Mouse (Mus musculus) cerebellum, postnatal 10 days (tissue): Measurements from ENCODE around the gene Eif2d.
A peak's percentile ranks its signal among the peaks of the same experiment; 100 is the strongest.
"Not testable (repeated sequence)": the region's sequence is repeated elsewhere in the genome, so short reads cannot be mapped to it uniquely, and the experiment has no call there.

Source experiments
- DNase-seq, 2 experiments: peaks; one replicate each; pipeline ENCODE4 v3.0.0; 2021; ENCODE audit warnings: mixed read lengths in 2 of 2

Gene Eif2d

DNA sequence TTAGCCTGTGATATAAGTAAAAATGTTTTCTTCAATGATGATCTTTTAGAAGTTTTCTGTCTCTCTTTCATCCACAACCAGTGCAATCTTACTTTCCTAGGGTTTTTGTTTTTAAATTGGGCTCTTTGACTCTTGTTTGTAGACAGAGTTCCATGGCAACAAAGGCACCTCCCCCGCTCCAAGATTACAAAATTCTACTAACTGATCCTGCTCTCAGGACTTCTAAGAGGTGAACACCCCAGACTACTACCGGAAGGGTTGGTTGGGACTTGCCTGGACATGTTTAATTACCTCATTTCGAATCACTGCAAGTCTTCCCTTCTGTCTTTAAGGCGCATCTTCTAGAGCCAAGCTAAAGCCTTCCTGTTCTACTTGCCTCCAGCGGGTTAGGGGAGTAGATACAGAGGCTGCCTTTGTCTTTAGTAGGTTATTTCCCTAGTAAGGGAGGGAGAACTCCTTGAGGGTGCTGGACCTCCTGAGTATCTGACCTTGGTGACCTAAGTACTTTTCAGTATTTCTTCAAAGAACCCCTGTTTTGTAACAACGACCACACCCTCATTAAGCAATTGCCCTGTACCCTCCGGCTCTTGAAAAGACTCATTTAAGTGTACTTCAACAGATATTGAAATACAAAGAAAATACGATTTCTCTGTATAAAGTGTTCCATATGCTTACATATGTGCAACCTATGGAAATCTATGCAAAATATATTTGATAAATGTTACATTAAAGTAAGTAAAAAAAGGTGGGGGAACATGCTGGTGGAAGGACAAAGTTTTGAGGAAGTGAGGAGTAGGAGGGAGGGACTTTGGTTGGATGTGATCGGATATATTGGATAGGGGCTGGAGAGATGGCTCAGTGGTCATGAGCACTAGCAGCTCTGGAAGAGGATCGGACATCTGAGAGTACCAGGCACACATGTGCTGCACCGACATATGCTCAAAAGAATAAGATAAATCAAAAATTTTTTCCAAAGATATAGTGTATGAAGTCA, 13.6 kb upstream of the Eif2d start:
- DNase-seq = no peak

DNA sequence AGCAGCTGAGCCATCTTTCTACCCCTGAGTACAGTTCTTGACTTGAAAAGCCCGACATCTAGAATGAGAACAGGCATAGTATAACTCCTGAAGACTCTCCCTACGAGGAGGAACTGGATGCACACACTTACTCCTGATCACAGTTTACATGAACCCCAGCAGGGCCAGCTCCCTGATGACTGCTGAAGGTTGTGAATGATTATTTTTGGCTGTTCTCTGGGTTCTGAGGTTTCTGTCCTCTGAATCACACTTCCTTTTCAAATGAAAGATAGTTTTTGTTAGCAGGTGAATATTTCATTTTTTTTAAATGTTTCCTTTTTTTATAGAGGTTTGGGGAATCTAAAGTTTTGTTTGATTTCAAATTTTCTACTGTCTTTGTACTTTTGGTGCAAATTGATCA, 11.5 kb upstream of the Eif2d start:
- no peak for DNase-seq

DNA sequence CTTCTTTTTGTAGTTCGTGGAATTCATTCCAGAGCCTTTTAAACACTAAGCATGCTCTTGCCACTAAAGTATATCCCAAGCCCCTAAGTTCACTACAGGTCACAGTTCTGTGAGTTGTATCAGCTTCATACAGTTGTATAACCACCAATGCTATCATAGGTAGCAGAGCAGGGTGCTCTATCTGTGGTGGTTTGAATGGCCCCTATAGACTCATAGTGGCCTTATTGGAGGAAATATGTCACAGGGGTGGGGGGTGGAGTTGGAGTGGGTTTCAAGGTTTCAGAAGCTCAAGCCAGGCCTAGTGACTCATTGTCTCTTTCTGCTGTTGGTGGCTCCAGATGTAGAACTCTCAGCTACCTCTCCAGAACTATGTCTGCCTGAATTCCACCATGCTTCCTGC, 10.5 kb upstream of the Eif2d start:
- no peak for DNase-seq

DNA sequence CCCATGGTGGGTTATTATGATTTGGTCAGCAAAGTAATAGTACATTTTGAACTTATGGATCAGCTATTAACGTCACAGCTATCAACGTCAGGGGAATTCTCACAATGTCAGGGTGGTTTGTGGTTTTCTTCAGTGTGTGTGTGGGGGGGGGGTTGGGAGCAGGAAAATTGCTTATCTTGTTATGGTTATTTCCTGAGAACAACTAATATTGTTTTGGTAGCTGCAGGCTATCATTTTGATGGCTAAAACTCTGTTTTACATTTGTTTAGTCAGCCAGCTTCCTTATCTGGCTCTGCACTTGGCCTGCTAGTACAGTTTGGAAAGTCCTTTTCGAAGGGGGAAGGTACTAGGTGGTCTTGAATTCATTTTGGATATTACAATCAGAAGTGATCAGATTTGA, 7.8 kb upstream of the Eif2d start:
- not testable (repeated sequence) for DNase-seq

DNA sequence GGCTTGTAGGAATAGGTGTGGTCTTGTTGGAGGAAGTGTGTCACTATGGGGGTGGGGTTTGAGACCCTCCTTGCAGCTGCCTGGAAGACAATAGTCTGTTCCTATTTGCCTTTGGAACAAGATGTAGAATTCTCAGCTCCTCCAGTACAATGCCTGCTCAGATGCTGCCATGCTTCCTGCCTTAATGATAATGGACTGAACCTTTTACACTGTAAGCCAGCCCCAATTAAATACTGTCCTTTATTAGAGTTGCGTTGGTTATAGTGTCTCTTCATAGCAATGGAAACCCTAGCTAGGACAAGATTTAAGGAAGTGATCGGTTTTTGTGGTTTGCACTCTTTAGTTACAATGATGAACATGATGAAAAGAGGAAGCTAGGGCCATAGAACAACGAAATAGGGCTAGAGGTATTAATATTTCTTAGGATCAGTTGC, 6.8 kb upstream of the Eif2d start:
- no peak for DNase-seq

DNA sequence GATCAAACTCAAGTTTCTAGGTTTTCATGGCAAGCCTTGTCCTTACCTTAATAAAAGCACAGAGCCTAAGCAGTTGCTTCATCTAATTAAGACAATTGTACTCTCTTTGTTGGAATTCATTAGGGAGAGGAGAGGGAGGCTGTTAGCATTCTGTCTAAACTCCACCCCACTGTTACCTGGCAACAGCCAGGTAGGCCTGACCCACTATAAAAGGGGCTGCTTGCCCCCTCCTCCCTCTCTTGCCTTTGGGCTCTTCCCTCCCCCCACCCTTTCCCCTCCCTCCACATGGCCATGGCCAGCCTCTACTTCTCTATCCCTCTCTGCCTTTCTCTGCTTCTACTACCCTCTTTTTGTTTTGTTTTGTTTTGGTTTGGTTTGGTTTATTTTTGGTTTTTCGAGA, 3.5 kb upstream of the Eif2d start:
- DNase-seq = no peak

DNA sequence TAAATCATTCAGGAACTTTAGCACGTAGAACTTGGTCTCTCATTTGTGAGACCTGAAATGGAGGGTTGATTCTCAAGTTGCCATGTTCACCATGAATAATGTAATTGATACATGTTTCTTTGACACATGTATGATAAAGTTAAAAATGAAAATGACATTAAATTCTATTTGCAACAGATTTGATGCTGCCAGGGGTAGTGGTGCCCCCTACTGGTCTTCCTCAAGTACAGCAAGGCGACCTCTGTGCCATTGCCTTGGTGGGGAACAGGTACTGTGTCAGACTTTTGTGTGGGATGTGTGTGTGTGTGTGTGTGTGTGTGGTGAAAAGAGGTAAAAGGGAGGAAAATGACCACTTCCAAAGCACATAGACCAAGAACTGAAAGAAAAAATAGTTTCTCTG, 2.5 kb downstream of the Eif2d start:
- peak; percentile 68 to 75 for DNase-seq

DNA sequence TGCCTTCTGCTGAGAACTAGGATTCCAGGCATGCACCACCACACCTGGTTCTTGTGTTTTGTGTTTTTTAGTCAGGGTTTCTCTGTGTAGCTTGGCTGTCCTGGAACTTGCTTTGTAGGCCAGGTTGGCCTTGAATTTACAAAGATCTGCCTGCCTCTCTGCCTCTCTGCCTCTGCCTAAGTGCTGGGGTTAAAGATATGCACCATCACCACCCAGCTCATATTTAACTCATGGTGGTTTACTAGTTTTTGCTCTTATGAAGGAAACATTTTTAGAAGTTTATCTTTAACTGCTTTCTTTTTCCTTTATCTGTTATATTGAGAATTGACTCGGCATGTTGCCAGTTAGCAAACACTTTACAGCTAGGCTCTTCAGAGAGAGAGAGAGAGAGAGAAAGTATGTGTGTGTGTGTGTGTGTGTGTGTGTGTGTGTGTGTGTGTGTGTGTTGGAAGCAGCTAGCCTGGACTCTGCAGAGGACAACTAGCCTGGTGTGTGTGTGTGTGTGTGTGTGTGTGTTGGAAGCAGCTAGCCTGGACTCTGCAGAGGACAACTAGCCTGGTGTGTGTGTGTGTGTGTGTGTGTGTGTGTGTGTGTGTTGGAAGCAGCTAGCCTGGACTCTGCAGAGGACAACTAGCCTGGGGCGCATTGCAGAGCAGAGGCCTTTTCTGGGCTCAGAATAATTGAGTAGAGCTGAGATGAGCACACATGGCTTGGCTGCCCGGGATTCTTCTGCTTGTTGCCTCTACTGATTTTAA, 6.8 kb downstream of the Eif2d start:
- DNase-seq = not testable (repeated sequence)

DNA sequence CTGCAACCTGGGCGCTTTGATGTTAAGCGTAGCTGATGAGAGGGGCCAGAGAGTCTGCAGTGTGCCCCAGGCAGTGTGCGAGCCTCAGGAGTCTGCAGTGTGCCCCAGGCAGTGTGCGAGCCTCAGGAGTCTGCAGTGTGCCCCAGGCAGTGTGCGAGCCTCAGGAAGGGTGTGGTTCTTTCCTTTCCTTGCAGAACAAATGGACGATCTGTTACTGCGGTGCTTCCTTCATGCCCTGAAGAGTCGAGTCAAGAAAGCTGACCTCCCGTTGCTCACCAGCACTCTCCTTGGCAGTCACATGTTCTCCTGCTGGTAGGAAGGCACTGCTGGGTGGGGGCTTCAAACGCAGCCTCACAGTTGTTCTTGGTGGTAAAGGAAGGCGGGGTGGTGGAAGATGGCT, 8.1 kb downstream of the Eif2d start:
- DNase-seq = no peak

DNA sequence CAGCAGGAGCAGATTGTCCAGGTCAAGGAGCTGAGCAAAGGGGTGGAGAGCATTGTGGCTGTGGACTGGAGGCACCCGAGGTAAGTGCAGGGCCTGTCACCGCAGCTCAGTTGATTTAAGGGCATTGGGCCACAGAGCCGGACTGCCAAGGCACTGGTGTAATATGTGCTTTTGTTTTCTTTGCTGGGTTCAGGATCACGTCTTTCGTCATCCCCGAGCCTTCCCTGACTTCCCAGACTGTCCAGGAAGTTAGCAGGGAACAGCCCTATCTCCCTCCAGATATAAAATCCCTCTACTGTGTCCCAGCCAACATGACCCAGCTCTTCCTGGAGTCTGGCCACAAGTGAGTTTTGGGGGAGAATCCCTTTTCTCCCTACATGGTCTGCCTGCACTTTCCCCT, 11.4 kb downstream of the Eif2d start:
- no peak for DNase-seq

DNA sequence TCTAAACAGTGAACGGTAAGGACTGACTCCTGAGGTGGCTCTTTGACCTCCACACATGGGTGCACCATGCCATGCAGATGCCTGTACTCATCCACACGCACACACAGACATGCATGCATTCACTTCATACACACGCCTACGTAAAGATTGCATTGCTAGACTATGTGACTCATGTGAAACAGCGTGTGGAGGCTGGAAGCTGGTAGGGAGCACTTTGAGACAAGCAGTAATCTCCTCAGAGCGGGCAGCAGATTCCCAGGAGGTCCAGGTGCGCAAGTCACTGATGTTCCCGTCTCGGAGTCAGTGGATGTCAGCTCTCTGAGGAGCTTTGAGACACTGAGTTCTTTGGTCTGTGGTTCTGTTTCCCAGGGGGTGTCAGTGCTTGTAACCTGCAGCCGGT, 14.6 kb downstream of the Eif2d start:
- no peak for DNase-seq

DNA sequence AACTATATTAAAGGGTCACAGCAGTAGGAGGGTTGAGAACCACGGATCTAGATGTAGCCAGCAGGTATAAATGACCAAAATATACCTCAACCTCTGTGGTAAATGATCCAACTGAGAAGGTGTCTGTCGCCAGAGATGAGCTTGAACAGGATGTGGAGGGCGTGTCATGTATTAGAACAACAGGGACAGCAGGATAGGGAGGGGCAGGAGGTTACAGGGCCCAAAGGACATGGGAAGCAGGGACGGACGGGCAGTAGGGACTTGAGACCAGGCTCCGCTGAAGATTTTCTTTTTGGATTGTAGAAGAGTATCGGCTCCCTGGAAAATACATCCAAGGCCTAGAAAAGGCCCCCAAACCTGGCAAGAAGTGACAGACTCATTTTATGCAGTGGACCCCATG, 20.0 kb downstream of the Eif2d start:
- DNase-seq = no peak

DNA sequence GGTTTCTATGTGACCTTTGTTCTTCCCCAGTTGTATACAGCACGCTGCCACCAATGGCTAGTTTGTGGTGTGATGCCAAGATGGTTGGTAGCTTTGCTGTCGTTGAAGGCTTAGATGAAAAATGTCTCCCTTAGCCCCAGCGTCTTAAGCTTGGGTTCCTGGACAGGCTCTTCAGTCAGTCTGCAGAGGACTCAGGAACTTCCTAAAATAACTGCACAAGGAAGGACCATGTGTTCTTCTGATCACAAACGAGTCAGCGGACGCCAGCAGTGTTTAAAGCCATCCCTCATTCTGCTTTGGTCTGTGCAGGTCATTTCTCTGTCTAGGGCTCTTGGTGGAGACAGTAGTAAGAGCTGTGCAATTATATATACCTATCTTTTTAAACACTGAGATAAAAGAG, 20.8 kb downstream of the Eif2d start:
- no peak for DNase-seq

DNA sequence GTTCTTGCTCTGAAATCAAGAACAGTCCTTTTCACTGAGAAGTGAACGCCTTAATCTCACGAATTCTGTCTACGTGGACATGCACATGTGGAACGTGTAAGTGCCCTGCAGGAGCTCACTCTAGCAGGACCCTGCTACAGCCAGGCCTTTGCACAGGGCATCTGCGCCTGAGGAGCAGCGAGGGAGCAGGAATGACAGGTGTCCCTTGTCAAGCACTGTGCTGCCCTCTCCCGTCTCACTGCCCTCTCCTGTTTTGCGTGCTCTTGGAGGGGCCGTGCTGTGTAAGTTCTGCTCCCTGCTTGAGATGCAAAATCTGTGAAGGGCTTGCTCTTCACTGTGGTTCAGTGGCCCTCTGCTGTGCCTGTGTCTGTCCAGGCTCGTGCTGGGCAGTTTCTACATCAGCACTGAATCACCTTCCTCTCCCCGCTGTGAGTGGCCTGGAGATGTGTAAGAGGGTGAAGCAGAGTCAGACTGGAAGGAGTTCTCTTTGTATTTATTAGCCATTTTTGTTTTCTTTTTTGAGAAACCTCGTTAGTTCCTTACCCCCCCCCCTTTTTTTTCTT, 21.4 kb downstream of the Eif2d start:
- DNase-seq = no peak

DNA sequence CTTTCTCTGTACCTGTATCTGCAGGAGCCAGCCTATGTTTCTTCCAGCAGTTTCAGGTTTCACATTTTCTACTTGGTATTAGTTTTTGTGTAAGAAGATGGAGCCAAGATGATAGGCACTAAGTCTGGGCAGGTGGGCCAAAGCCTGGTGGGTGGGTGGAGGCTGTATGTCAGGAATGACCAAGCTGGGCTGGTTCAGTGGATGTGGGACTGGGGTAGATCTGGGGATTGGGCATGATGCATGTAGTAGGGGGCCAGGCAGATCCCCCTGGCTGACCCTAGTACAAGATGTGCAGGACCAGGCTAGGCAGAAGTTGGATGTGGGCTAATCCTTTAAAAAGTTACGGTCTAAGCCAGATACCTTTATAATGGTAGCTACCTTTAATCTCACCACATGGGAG, 22.2 kb downstream of the Eif2d start:
- DNase-seq = no peak

DNA sequence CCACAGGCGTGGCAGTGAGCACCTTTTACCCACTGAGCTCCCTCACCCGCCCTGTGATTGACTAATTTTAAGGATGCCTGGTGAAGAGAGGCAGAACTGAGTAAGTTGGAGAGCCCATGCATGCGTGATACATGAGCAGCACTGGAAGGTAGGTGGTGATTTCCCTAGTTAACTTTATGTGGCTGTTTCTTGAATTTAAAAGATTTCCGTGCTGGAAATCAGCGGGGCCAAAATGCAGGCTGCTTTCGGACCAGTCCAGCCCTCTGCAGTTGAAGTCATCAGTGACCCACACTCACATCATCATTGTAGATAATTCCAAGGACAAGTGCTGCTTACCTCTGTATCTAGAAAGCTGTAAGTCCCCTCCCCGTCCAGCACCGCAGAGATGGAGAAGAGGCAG, 22.8 kb downstream of the Eif2d start:
- no peak for DNase-seq

DNA sequence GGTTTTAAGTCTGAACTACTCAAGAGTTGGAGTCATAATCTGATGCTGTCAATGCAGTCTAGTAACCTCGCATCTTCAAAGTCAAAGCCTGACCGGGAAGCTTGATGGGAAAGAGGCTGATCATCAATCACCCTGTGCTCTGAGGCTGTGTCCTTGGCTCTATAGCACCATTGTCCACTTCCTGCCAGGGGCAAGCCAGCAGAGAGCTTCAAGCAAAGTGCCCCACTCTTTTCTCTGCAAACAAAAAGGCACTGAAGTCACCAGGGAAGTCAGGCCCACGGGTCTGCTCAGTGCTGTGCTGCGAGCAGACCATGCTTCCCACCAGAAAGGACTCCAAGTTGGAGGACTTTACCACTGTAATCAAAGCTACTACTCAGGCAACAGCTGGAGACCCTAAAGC, 24.3 kb downstream of the Eif2d start:
- no peak for DNase-seq

DNA sequence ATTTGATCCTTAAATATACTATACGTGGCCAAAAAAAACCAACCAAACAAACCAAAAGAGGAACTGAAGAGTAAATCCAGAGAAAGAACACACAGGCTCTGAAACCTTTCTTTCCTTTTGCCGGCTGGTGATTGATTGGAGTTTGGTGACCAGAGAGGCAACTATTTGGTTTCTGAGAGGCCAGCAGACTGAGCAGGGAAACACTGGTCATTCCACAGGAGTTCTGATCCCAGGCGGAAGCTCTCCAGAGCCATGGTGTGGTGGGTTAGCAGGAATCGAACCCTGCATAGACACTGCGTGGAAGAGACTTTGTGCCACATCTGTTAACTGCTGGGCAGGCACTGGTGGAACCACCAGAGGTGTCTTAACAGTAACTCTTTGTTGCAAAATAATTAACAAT, 25.1 kb downstream of the Eif2d start:
- DNase-seq = no peak

DNA sequence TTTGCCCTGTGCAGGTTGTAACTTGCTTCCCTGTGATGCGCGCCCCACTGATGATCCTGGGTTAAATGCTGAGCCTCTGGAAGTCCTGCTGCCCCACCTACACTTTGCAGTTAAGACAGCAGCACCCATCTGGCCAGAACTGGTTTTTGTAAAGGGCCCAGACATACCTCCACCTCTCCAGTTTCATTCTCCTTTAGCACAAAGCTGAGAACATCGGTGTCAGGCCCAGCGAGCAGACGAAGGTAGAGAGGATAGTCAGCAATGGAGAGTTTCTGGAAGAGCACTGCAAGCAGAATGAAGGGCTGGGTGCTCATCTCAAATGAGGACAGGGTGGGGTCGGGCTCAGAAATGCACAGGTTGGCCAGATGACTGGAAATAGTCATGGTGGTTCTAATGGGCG, 27.4 kb downstream of the Eif2d start:
- no peak for DNase-seq

DNA sequence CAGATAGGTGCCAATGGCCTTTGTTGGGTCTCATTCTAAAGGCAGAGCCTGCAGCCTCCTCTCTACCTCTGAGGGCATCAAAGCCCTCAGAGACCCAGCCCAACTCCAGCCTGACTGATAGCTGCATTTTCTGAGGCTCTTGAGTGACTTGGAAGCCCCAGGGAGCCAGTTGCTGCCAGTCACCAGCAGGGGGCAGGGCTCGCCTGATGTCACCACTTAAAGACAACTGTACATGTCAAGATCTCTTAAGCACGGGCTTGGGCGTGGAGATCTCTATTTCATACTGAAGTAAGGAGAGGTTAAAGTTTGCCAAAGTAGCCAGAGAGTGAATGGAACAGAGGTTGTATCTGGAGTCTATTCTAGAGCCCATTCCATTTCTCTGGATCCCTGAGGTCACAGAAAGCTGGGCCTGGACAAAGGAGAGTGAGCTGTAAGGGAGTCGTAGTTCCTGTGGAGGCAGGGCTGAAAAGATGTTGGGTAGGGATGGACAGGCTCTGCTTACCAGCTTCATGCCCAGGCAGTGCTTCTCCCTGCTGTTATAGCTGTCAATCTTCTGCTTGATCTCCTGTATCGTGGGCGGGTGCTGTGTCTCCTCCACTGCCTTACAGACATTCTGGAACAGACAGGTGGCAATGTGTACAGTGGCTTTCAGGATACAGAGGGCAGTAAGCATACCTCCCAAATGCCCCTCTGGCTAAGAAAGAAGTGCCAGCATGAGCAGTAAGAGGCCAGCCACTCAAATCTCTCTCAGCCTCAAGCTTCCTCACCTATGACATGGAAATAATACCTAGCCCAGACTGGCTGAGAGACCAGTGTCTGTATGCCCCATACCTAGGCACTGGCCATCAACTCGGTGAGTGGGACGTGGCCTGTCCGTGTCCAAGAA, 28.9 kb downstream of the Eif2d start:
- peak; percentile 88 to 91 for DNase-seq

DNA sequence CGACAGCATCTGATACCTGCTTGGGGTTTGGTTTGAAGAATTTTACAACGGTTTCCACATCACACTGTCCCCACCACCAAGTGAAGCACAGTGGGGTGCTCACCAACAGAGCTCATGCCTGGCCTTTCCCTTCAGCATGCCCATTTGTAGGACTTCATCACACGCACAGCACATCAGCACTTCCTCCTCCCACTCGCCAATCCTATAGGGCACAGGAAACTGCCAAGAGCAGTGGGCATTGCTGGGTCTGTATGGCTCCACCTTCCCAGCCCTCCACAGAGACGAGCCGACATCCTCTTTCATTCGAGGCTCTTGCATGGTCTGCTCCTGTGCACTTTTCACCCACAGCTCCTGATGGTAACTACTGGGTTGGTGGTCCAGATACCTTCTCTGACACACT, 30.2 kb downstream of the Eif2d start:
- DNase-seq = no peak

DNA sequence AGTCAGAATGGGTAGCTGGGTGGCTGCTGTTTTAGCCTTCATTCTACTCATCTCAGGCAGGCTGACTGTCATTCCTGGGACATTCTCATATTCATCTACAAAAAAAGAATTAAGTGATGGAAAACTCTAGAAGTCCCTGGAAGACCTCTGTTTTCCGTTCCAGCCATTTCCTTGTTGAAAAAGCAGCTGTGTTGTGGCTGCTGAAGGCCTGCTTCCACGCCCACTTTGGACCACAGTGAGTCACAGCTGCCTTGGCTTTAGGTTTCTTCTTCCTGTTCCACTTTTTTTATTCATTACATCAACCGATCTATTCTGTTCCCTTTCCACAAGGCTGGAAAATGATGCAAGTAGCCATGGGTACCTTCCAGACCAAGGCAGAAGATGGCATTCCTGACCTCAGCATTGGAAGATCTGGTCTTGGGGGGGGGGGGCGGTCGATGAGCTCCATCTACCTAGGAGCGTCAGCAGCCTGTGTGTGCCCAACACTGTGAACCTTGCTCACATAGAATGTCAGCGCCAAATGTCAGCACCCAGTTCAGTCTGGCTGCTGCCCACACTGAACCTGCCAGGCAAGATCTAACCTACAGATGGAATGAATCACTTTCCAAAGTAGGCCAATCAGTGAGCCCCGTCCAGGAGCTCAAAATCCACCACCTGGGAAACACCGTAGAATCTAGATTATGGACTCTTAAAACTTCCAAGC, 31.4 kb downstream of the Eif2d start:
- DNase-seq = no peak
